Mouse (Mus musculus): ENCODE results near the gene Coq10b. TPM values are rescaled to one million over a fixed set of nuclear protein-coding genes. Genes with fewer than 3 reads are reported as not detected.

Gene Coq10b
- polyA plus RNA-seq, 1 experiment from 2014 or later = 23.9 TPM

- Histone ChIP-seq H3K9me3 (replicated peaks; ENCODE audit: low read length) (no peaks in the 10 kb centered on the region), H3K27me3 (ENCODE audit: insufficient read depth, low read length) (no peaks in the 10 kb centered on the region), H3K4me2 (ENCODE audit: low read length) (no peak overlapping the region), H3K27ac (no peak overlapping the region), H3K4me1 (replicated peaks; ENCODE audit: insufficient read depth, low read length) (no peaks in the 10 kb centered on the region), H3K36me3 (ENCODE audit: insufficient read depth, low read length) (peaks cover 24% of the 10 kb centered on the region; the same call in 1 of the 2 replicates), H3K4me3 (replicated peaks; ENCODE audit: low read depth, low read length) (no peak overlapping the region), H3K9ac (ENCODE audit: low read depth, low read length) (no peak overlapping the region)
- WGBS = 37% methylated on average over 2 of the region's 2 CpGs
- DNase-seq (ENCODE audit: low spot score) = no peak
- ATAC-seq (replicated peaks; ENCODE audit: low FRiP score, low read depth) = no peak
- no peak for TF ChIP-seq CTCF (IDR thresholded peaks at IDR 0.05; ENCODE audit: low read depth)
Measured at GRCm38 (mm10) chr1:55074757-55075156, 22.2 kb downstream of the Coq10b start.

- 69% methylated on average over 5 of the region's 5 CpGs for WGBS
Measured at GRCm38 (mm10) chr1:55075652-55076394, 23.3 kb downstream of the Coq10b start.

GRCm38 (mm10) chr1:55076395-55076743, 23.8 kb downstream of the Coq10b start:
- H3K4me3 ChIP-seq (replicated peaks; ENCODE audit: low read depth, low read length) = no peak overlapping the region
- no peak for ATAC-seq (replicated peaks; ENCODE audit: low FRiP score, low read depth)
- H3K9ac ChIP-seq (ENCODE audit: low read depth, low read length) = no peak overlapping the region
- no peak for TF ChIP-seq CTCF (IDR thresholded peaks at IDR 0.05; ENCODE audit: low read depth)
- peaks cover 26% of the 10 kb centered on the region; the same call in 1 of the 2 replicates for H3K36me3 ChIP-seq (ENCODE audit: insufficient read depth, low read length)
- no peak overlapping the region for H3K27ac ChIP-seq
- DNase-seq (ENCODE audit: low spot score) = no peak
- no peaks in the 10 kb centered on the region for H3K9me3 ChIP-seq (replicated peaks; ENCODE audit: low read length)
- no peaks in the 10 kb centered on the region for H3K4me1 ChIP-seq (replicated peaks; ENCODE audit: insufficient read depth, low read length)
- no peak overlapping the region for H3K4me2 ChIP-seq (ENCODE audit: low read length)
- H3K27me3 ChIP-seq (ENCODE audit: insufficient read depth, low read length) = no peaks in the 10 kb centered on the region

More at GRCm38 (mm10) chr1:55075652-55076394, 23.3 kb downstream of the Coq10b start:
- H3K4me2 ChIP-seq (ENCODE audit: low read length) = no peak overlapping the region
- no peak for TF ChIP-seq CTCF (IDR thresholded peaks at IDR 0.05; ENCODE audit: low read depth)
- ATAC-seq (replicated peaks; ENCODE audit: low FRiP score, low read depth) (no peak), DNase-seq (ENCODE audit: low spot score) (no peak)
- no peaks in the 10 kb centered on the region for H3K27me3 ChIP-seq (ENCODE audit: insufficient read depth, low read length)
- no peak overlapping the region for H3K4me3 ChIP-seq (replicated peaks; ENCODE audit: low read depth, low read length)
- no peak overlapping the region for H3K9ac ChIP-seq (ENCODE audit: low read depth, low read length)
- no peaks in the 10 kb centered on the region for H3K9me3 ChIP-seq (replicated peaks; ENCODE audit: low read length)
- H3K4me1 ChIP-seq (replicated peaks; ENCODE audit: insufficient read depth, low read length) = no peaks in the 10 kb centered on the region
- H3K36me3 ChIP-seq (ENCODE audit: insufficient read depth, low read length) = peaks cover 26% of the 10 kb centered on the region; the same call in 1 of the 2 replicates
- no peak overlapping the region for H3K27ac ChIP-seq

GRCm38 (mm10) chr1:55076849-55077516, 24.4 kb downstream of the Coq10b start:
- no peak for DNase-seq (ENCODE audit: low spot score)
- 88% methylated on average over 2 of the region's 2 CpGs for WGBS
- no peak for TF ChIP-seq CTCF (IDR thresholded peaks at IDR 0.05; ENCODE audit: low read depth)
- Histone ChIP-seq H3K27me3 (ENCODE audit: insufficient read depth, low read length) (no peaks in the 10 kb centered on the region), H3K4me1 (replicated peaks; ENCODE audit: insufficient read depth, low read length) (no peaks in the 10 kb centered on the region), H3K4me2 (ENCODE audit: low read length) (no peak overlapping the region), H3K27ac (no peak overlapping the region), H3K4me3 (replicated peaks; ENCODE audit: low read depth, low read length) (no peak overlapping the region), H3K9me3 (replicated peaks; ENCODE audit: low read length) (no peaks in the 10 kb centered on the region), H3K36me3 (ENCODE audit: insufficient read depth, low read length) (peaks cover 27% of the 10 kb centered on the region; the same call in 1 of the 2 replicates), H3K9ac (ENCODE audit: low read depth, low read length) (no peak overlapping the region)
- 0 out of 2 replicates have a peak, but pooled peaks have one; percentile 25 for ATAC-seq (replicated peaks; ENCODE audit: low FRiP score, low read depth)

GRCm38 (mm10) chr1:55079677-55080076, 27.1 kb downstream of the Coq10b start:
- WGBS = 93% methylated on average over 4 of the region's 4 CpGs
- H3K4me3 ChIP-seq (replicated peaks; ENCODE audit: low read depth, low read length) = no peak overlapping the region
- H3K4me2 ChIP-seq (ENCODE audit: low read length) = no peak overlapping the region
- DNase-seq (ENCODE audit: low spot score) (no peak), ATAC-seq (replicated peaks; ENCODE audit: low FRiP score, low read depth) (no peak)
- H3K27me3 ChIP-seq (ENCODE audit: insufficient read depth, low read length) = no peaks in the 10 kb centered on the region
- no peak overlapping the region for H3K9ac ChIP-seq (ENCODE audit: low read depth, low read length)
- no peaks in the 10 kb centered on the region for H3K9me3 ChIP-seq (replicated peaks; ENCODE audit: low read length)
- TF ChIP-seq CTCF (IDR thresholded peaks at IDR 0.05; ENCODE audit: low read depth) = no peak
- no peaks in the 10 kb centered on the region for H3K4me1 ChIP-seq (replicated peaks; ENCODE audit: insufficient read depth, low read length)
- H3K27ac ChIP-seq = no peak overlapping the region
- H3K36me3 ChIP-seq (ENCODE audit: insufficient read depth, low read length) = peaks cover 50% of the 10 kb centered on the region

GRCm38 (mm10) chr1:55082106-55082505, 29.5 kb downstream of the Coq10b start:
- peaks cover 47% of the 10 kb centered on the region for H3K36me3 ChIP-seq (ENCODE audit: insufficient read depth, low read length)
- H3K4me3 ChIP-seq (replicated peaks; ENCODE audit: low read depth, low read length) = no peak overlapping the region
- DNase-seq (ENCODE audit: low spot score) (no peak), ATAC-seq (replicated peaks; ENCODE audit: low FRiP score, low read depth) (no peak)
- peak; percentile 48; the same call in 1 of the 2 replicates for TF ChIP-seq CTCF (IDR thresholded peaks at IDR 0.05; ENCODE audit: low read depth)
- no peak overlapping the region for H3K27ac ChIP-seq
- 60% methylated on average over 1 of the region's 1 CpGs for WGBS
- H3K27me3 ChIP-seq (ENCODE audit: insufficient read depth, low read length) = no peaks in the 10 kb centered on the region
- no peaks in the 10 kb centered on the region for H3K9me3 ChIP-seq (replicated peaks; ENCODE audit: low read length)
- no peak overlapping the region for H3K4me2 ChIP-seq (ENCODE audit: low read length)
- H3K9ac ChIP-seq (ENCODE audit: low read depth, low read length) = no peak overlapping the region
- no peaks in the 10 kb centered on the region for H3K4me1 ChIP-seq (replicated peaks; ENCODE audit: insufficient read depth, low read length)
